Mouse (Mus musculus): ENCODE measurements around the gene Hist3h2a.
A peak's percentile ranks its signal among the peaks of the same experiment; 100 is the strongest.
"Not testable (repeated sequence)": the region's sequence is repeated elsewhere in the genome, so short reads cannot be mapped to it uniquely, and the experiment has no call there.

Gene Hist3h2a

GRCm38 (mm10) chr11:58947798-58948528, 6.5 kb upstream of the Hist3h2a start:
- no peak for DNase-seq (ENCODE audit: low spot score)

GRCm38 (mm10) chr11:58948542-58949479, 5.7 kb upstream of the Hist3h2a start, which contains the start of gene Hist3h2ba:
Gene Hist3h2ba (plus strand): TSS chr11:58948920.
- no peak for DNase-seq (ENCODE audit: low spot score)

GRCm38 (mm10) chr11:58949480-58950431, 4.7 kb upstream of the Hist3h2a start:
- no peak for DNase-seq (ENCODE audit: low spot score)

GRCm38 (mm10) chr11:58951210-58951609, 3.3 kb upstream of the Hist3h2a start:
- no peak for DNase-seq (ENCODE audit: low spot score)

- no peak for DNase-seq (ENCODE audit: low spot score)
Observed at GRCm38 (mm10) chr11:58953351-58954169, 925 bp upstream of the Hist3h2a start.

- not testable (repeated sequence) for DNase-seq (ENCODE audit: low spot score)
Observed at GRCm38 (mm10) chr11:58954170-58954419, 390 bp upstream of the Hist3h2a start.

GRCm38 (mm10) chr11:58955143-58955867, 820 bp downstream of the Hist3h2a start:
- no peak for DNase-seq (ENCODE audit: low spot score)

- no peak for DNase-seq (ENCODE audit: low spot score)
Observed at GRCm38 (mm10) chr11:58955868-58956257, 1.4 kb downstream of the Hist3h2a start.

GRCm38 (mm10) chr11:58957226-58957914, 2.9 kb downstream of the Hist3h2a start:
- no peak for DNase-seq (ENCODE audit: low spot score)

- DNase-seq (ENCODE audit: low spot score) = no peak
Observed at GRCm38 (mm10) chr11:58958536-58958935, 4.1 kb downstream of the Hist3h2a start.

GRCm38 (mm10) chr11:58959186-58959825, 4.8 kb downstream of the Hist3h2a start:
- DNase-seq (ENCODE audit: low spot score) = no peak

GRCm38 (mm10) chr11:58959921-58960465, 5.5 kb downstream of the Hist3h2a start:
- DNase-seq (ENCODE audit: low spot score) = peak; percentile 80

GRCm38 (mm10) chr11:58961364-58962177, 7.1 kb downstream of the Hist3h2a start:
- DNase-seq (ENCODE audit: low spot score) = no peak

GRCm38 (mm10) chr11:58963543-58963942, 9.1 kb downstream of the Hist3h2a start:
- DNase-seq (ENCODE audit: low spot score) = no peak

- no peak for DNase-seq (ENCODE audit: low spot score)
Observed at GRCm38 (mm10) chr11:58964216-58964615, 9.7 kb downstream of the Hist3h2a start.

- peak; percentile 62 for DNase-seq (ENCODE audit: low spot score)
Observed at GRCm38 (mm10) chr11:58965001-58965760, 10.7 kb downstream of the Hist3h2a start.

GRCm38 (mm10) chr11:58967346-58967745, 12.9 kb downstream of the Hist3h2a start:
- DNase-seq (ENCODE audit: low spot score) = no peak
